Mouse (Mus musculus) lung, adult 10 weeks (tissue): ENCODE data around the gene Kcnh4. TPM values are rescaled to one million over a fixed set of nuclear protein-coding genes. Genes with fewer than 3 reads are reported as not detected.

Experiments
- polyA plus RNA-seq: library from polyadenylated mRNA; stranded (reverse); fragments of 350-450 nt; fragmentation: Illumina TruSeq; extraction: RNeasy Lipid Tissue Mini Kit (QIAGEN cat#74804); gene quantifications from one replicate; pipeline ENCODE4 v1.2.3, GENCODE M21; 2014; ENCODE audit warnings: low read depth, low replicate concordance; ENCODE audit not compliant: insufficient read depth

Kcnh4 gene
- 0.27 TPM for polyA plus RNA-seq

GRCm38 (mm10) chr11:100759611-100760233 is at the start of gene Kcnh4:
Gene Kcnh4 (minus strand): TSS chr11:100759942.

DNA sequence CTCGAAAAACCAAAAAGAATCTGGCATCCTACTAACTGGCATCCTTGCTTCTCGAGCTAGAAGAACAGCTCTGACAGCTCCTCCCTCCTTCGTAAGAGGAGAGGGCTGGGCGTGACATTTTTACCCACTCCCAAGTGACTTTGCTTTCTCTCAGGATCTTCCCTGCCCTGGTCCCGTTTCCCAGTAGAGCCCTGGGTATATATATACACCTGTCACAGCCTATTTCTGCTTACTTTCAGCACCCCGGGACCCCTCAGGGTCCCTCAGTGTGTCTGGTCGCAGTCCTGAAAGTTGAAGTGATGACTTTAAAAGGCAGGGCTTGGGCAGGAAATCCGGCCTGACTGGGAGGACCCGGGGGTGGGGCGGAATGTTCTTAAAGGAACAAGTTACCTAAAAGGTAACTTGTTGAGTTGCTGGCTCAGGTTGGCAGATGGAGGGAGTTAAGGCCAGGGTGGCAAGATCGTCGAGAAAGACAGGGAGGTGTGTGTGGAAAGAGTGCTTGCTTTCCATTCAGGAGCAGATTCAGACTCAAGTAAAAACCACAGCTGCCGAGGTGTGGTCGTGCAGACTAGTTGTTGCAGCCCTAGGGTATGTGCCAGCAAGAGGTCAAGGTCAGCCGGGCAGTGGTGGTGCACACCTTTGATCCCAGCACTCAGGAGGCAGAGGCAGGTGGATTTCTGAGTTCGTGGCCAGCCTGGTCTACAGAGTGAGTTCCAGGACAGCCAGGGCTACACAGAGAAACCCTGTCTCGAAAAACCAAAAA is 11.1 kb upstream of the Kcnh4 start, which contains the start of gene Ghdc:
TSS of gene Ghdc (minus strand) at position 312 of the 763 bp plus-strand sequence.

DNA sequence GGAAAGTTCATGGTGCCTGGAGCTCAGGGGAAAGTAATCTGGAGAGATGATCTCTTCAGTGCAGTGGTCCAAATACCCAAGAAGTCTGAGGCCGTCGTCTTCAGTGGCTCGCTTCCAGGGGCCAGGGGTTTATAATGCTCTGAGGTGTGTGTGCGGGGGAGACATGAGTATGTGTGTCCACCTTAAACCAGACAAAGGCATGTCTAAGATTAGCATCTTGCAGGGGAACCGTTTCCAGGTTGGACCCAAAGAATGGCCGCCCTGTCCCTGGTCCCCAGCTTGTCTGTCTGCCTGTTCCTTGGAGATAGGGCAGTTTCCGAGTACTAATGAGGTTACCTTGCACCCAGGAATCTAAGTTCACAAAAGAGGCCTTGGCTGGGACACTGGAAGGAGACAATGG is 3.1 kb upstream of the Kcnh4 start, which contains the start of gene Hcrt:
TSS of gene Hcrt (minus strand) at position 101 of the 400 bp plus-strand sequence.

GRCm38 (mm10) chr11:100738066-100738604 is 21.6 kb downstream of the Kcnh4 start, which contains the start of gene Rab5c:
Gene Rab5c (minus strand): TSS chr11:100738215.

GRCm38 (mm10) chr11:100713735-100714533 is 45.8 kb downstream of the Kcnh4 start, which contains the start of gene Hspb9:
Gene Hspb9 (plus strand): TSS chr11:100713850.

DNA sequence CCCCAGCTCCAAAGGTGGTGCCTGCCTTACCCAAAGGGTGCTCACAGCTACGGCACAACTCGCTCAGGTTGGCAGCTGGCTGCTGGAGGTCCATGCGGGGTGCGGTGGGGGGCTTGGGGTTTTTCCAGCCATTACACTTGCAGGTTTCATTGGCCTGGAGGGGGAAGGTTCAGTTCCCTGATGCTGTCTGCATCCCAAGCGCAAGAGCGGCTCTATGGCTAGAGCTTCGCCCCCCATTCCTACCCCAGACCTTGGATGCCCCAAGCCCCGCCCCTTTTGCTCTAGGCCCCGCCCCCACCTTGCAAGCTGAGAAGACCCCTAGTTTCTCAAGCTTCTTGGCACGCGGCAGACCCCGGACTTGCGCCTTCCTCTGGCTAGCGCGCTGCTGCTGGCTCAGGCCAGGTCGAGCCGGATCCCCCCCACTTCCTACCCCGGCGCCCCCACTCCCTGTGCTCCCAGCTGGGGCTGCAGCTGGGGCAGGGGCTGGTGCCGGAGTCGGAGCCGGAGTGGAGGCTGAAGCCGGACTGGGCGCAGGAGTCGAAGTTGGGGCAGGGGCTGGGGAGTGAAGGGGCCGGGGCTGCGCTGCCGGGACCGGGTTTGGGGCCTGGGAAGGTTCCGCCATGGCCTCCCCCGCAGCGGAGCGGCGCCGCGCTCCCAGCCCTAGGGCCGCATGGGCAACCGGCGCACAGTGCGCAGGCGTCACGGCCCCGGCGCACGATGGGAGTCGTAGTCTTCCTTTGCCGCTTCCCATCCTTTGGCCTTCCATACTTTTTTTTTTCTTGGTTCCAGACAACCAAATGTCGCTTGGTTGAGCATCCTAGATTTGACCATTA is 47.7 kb downstream of the Kcnh4 start, which contains the start of gene Kat2a:
TSS of gene Kat2a (minus strand) at position 683 of the 833 bp plus-strand sequence.

DNA sequence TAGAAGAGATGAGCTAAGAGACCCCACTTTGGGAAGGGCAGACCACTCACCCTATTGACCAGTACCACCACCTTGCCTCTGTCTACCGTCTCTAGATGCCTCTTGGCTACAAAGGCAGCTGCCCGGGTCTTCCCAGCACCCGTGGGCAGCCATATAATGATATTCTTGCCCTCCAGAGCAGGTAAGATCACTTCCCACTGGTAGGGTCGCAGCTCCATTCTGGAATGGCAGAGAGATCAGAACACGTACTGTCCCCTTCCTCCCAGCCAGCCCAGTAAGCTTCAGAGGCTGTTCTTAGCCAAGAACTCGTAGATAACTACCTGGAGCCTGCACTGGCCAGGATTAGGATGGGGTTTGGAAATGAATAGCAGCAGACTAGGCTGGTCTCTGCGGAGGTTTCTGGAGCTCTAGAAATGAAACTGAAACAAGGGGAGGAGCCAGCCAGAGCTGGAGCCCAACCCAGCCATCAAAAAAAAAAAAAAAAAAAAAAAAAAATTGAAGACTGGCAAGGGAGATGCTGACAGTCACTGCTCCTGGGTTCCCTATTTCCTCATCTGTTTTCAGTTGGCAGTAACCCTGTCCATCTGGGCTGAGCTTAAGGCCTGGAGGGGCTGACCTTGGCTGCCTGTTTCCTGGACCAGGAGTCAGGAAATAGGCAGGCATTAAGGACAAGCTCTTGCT is 55.8 kb downstream of the Kcnh4 start, which contains the start of gene Dhx58:
TSS of gene Dhx58 (minus strand) at position 421 of the 681 bp plus-strand sequence.

GRCm38 (mm10) chr11:100692164-100692616 is 67.6 kb downstream of the Kcnh4 start, which contains the start of gene Zfp385c:
Gene Zfp385c (minus strand): TSS chr11:100692455.

Other genes with a start within 250 kb of the Kcnh4 start
- gene Acly, start 231.9 kb downstream of the Kcnh4 start, polyA plus RNA-seq, result 75.1 TPM
- gene Ttc25, start 214.3 kb downstream of the Kcnh4 start, polyA plus RNA-seq, result 4.2 TPM
- gene Cnp, start 185.0 kb downstream of the Kcnh4 start, polyA plus RNA-seq, result 32.8 TPM
- gene Nkiras2, start 140.7 kb downstream of the Kcnh4 start, polyA plus RNA-seq, result 24.8 TPM
- gene Dnajc7, start 139.8 kb downstream of the Kcnh4 start, polyA plus RNA-seq, result 119 TPM
- gene Zfp385c, start 67.5 kb downstream of the Kcnh4 start, polyA plus RNA-seq, result 0.08 TPM
- 5.6 TPM for gene Dhx58, start 55.7 kb downstream of the Kcnh4 start, polyA plus RNA-seq
- gene Kat2a, start 47.5 kb downstream of the Kcnh4 start, polyA plus RNA-seq, result 10.8 TPM
- gene Hspb9, start 46.1 kb downstream of the Kcnh4 start, polyA plus RNA-seq, result not detected
- gene Rab5c, start 21.7 kb downstream of the Kcnh4 start, polyA plus RNA-seq, result 143 TPM
- not detected for gene Hcrt, start 3.0 kb upstream of the Kcnh4 start, polyA plus RNA-seq
- gene Ghdc, start 11.0 kb upstream of the Kcnh4 start, polyA plus RNA-seq, result 9.3 TPM
- 16.3 TPM for gene Stat5b, start 90.8 kb upstream of the Kcnh4 start, polyA plus RNA-seq
- 5.9 TPM for gene Stat5a, start 99.4 kb upstream of the Kcnh4 start, polyA plus RNA-seq
- 49.6 TPM for gene Stat3, start 179.6 kb upstream of the Kcnh4 start, polyA plus RNA-seq
- gene Cavin1, start 210.9 kb upstream of the Kcnh4 start, polyA plus RNA-seq, result 204 TPM
- gene Atp6v0a1, start 249.5 kb upstream of the Kcnh4 start, polyA plus RNA-seq, result 24.3 TPM